8 mouse cellular contexts compared by ENCODE assay signal in the genomic region with DNA sequence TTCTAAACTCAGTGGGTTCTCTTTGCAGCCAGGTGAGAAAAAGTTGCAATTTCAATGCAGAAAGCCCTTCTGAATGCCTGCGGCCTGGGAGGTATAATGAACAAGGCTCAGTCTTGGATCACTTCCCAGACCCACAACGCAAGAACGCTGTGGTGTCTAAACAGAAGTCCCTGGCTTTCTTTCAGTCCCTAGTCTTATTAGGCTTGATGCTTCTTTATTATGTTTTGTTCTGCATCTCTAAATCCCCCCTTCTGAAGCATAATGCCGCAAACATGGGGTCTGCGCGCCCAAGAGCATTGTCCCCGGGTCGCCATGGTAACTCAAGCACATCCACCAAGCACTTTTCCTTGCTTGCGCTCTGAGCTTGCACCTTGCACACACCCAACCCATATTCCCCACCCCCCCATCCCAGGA.
DNase-seq lines count a peak whose midpoint lies in the region; ATAC-seq lines count a peak whose summit lies in the region.
"Had no signal": no experiment of that assay in that cellular context is flagged by ENCODE, and none has a peak within 500 bp of the region (broad histone marks: within the 10 kb centered on the region; RNA-seq: fewer than 3 reads in every experiment).

No protein-coding gene starts in this region.

- H3K9me3 ChIP-seq in forebrain, embryonic 12.5 days = no peaks in the 10 kb centered on the region
- H3K9me3 ChIP-seq in liver, embryonic 11.5 days (ENCODE audit: control insufficient read depth, low read length) = no peaks in the 10 kb centered on the region
- H3K9me3 ChIP-seq: liver, embryonic 15.5 days had no signal

- DNase-seq in right cerebral cortex, adult 18-20 months = peak; percentile 44
- no peak for DNase-seq in right cerebral cortex, postnatal 25 days
- peak; percentile 53 to 59 for DNase-seq in left cerebral cortex, postnatal 14 days (ENCODE audit: low spot score in 2 of 2)
- peak; percentile 33 for DNase-seq in neural tube, embryonic 10.5 days (ENCODE audit: extremely low spot score, low spot score)
- no peak for DNase-seq in liver, embryonic 11.5 days (ENCODE audit: low spot score)
- no peak for DNase-seq in ovary, postnatal 36 days (ENCODE audit: low spot score)

- H3K27ac ChIP-seq in forebrain, embryonic 12.5 days = peak overlapping the region; percentile 42; the same call in 1 of the 2 replicates
- H3K27ac ChIP-seq in liver, embryonic 11.5 days (ENCODE audit: low read depth, low read length) = no peak overlapping the region
- H3K27ac ChIP-seq: liver, embryonic 15.5 days had no signal

- no peak overlapping the region for H3K4me3 ChIP-seq in forebrain, embryonic 12.5 days (replicated peaks)
- H3K4me3 ChIP-seq in liver, embryonic 11.5 days (ENCODE audit: low read depth, low read length) = no peak overlapping the region
- H3K4me3 ChIP-seq: liver, embryonic 15.5 days had no signal

- no peaks in the 10 kb centered on the region for H3K36me3 ChIP-seq in forebrain, embryonic 12.5 days (replicated peaks)
- H3K36me3 ChIP-seq in liver, embryonic 11.5 days (ENCODE audit: control insufficient read depth, insufficient read depth, low read length) = no peaks in the 10 kb centered on the region
- H3K36me3 ChIP-seq: liver, embryonic 15.5 days had no signal

- peak overlapping the region; percentile 35 for H3K4me2 ChIP-seq in forebrain, embryonic 12.5 days
- H3K4me2 ChIP-seq in liver, embryonic 11.5 days = no peak overlapping the region
- H3K4me2 ChIP-seq: liver, embryonic 15.5 days had no signal

- H3K4me1 ChIP-seq in forebrain, embryonic 12.5 days = peaks cover 29% of the 10 kb centered on the region
- no peaks in the 10 kb centered on the region for H3K4me1 ChIP-seq in liver, embryonic 11.5 days (replicated peaks; ENCODE audit: control insufficient read depth, insufficient read depth, low read length)
- H3K4me1 ChIP-seq: liver, embryonic 15.5 days had no signal

- H3K27me3 ChIP-seq in forebrain, embryonic 12.5 days = peaks cover 68% of the 10 kb centered on the region
- no peaks in the 10 kb centered on the region for H3K27me3 ChIP-seq in liver, embryonic 11.5 days (replicated peaks; ENCODE audit: control insufficient read depth, insufficient read depth, low read length)
- H3K27me3 ChIP-seq: liver, embryonic 15.5 days had no signal

- ATAC-seq in forebrain, embryonic 12.5 days (ENCODE audit: low FRiP score) = peak; percentile 80
- no peak for ATAC-seq in liver, embryonic 11.5 days (replicated peaks; ENCODE audit: low FRiP score)

- 13% methylated on average over 9 of the region's 9 CpGs for WGBS in forebrain, embryonic 12.5 days
- 88% methylated on average over 9 of the region's 9 CpGs for WGBS in liver, embryonic 11.5 days

- intact Hi-C loops in left cerebral cortex, postnatal 14 days (cut with DNase I) = loop anchor here (5.0 kb wide), 1 partner anchor 1927 kb away; no protein-coding TSS in a partner anchor

- H3K9ac ChIP-seq in forebrain, embryonic 12.5 days = no peak overlapping the region
- H3K9ac ChIP-seq in liver, embryonic 11.5 days (ENCODE audit: low read depth, low read length) = no peak overlapping the region
- H3K9ac ChIP-seq: liver, embryonic 15.5 days had no signal

Comparison
In these comparisons a context has a peak if more than half of its experiments do, and no peak if none do; other contexts are left out.
1. DNase-seq: peak in right cerebral cortex, adult 18-20 months (single experiment), left cerebral cortex, postnatal 14 days (2 of 2) and neural tube, embryonic 10.5 days (single experiment); none in right cerebral cortex, postnatal 25 days (single experiment), liver, embryonic 11.5 days (single experiment) and ovary, postnatal 36 days (single experiment).